Mouse (Mus musculus) midbrain, embryonic 14.5 days (tissue): Measurements from ENCODE around the gene Fkbp8. TPM values are rescaled to one million over a fixed set of nuclear protein-coding genes. Genes with fewer than 3 reads are reported as not detected.
"Not testable (repeated sequence)": the region's sequence is repeated elsewhere in the genome, so short reads cannot be mapped to it uniquely, and the experiment has no call there.

Source experiments
- ATAC-seq: fragments of 200-750 bp; cut with Nextera tagmentation; 2 replicates; pipeline ENCODE4 v1.8.0; 2017; ENCODE audit warnings: moderate number of reproducible peaks, moderate library complexity; ENCODE audit not compliant: low FRiP score, low TSS enrichment
- DNase-seq: peaks from one replicate; pipeline ENCODE4 v3.0.0-alpha.2; 2015
- H3K27ac ChIP-seq: fragments of 300-500 bp; sonication (generic); replicated peaks from 2 replicates; pipeline ENCODE4 v1.5.1; 2014; ENCODE audit warnings: mild to moderate bottlenecking, low read depth, low read length, moderate library complexity
- H3K27me3 ChIP-seq: fragments of 300-500 bp; sonication (generic); 2 replicates; pipeline ENCODE4 v1.6.1; 2014; ENCODE audit warnings: low read length, control low read depth, mixed read lengths; ENCODE audit not compliant: control insufficient read depth, insufficient read depth
- H3K36me3 ChIP-seq: fragments of 300-500 bp; sonication (generic); 2 replicates; pipeline ENCODE4 v1.6.1; 2014; ENCODE audit warnings: low read length, control low read depth; ENCODE audit not compliant: control insufficient read depth, insufficient read depth
- H3K4me1 ChIP-seq: fragments of 300-500 bp; sonication (generic); 2 replicates; pipeline ENCODE4 v1.6.1; 2014; ENCODE audit warnings: mild to moderate bottlenecking, antibody characterized with exemption, low read length, control low read depth; ENCODE audit not compliant: control insufficient read depth, insufficient read depth
- H3K4me2 ChIP-seq: fragments of 300-500 bp; sonication (generic); 2 replicates; pipeline ENCODE4 v1.6.1; 2014; ENCODE audit warnings: mild to moderate bottlenecking, low read length, moderate library complexity
- H3K4me3 ChIP-seq: fragments of 300-500 bp; sonication (generic); replicated peaks from 2 replicates; pipeline ENCODE4 v1.5.1; 2014; ENCODE audit warnings: low read depth, low read length
- H3K9ac ChIP-seq: fragments of 300-500 bp; sonication (generic); replicated peaks from 2 replicates; pipeline ENCODE4 v1.6.1; 2014; ENCODE audit warnings: mild to moderate bottlenecking, low read length, moderate library complexity
- H3K9me3 ChIP-seq: fragments of 300-500 bp; sonication (generic); 2 replicates; pipeline ENCODE4 v1.6.1; 2016; ENCODE audit warnings: low read length, control low read depth, mixed read lengths; ENCODE audit not compliant: control insufficient read depth
- WGBS: fragments of 180-500 bp; shearing (Covaris S2); extraction: QIAGEN DNeasy Blood & Tissue Kit; methylation state at CpG from one replicate; pipeline ENCODE4 v1.1.7; 2014; 5-methylcytosine and 5-hydroxymethylcytosine counted together
- polyA plus RNA-seq: library from polyadenylated mRNA; unstranded; fragments of >200 nt; fragmentation: Nextera tagmentation; extraction: Ambion mirVana; gene quantifications from 2 replicates; pipeline ENCODE4 v1.2.1, GENCODE M21; 2014

Fkbp8 gene
- polyA plus RNA-seq, 1 experiment from 2014 or later = 328 TPM

- Histone ChIP-seq H3K4me3 (peak within 1 kb of the TSS; percentile 68), H3K27me3 (peaks cover 28% of the 10 kb centered on the region), H3K9me3 (no peaks in the 10 kb centered on the region), H3K27ac (peak within 1 kb of the TSS; percentile 90), H3K4me1 (peaks cover 24% of the 10 kb centered on the region), H3K4me2 (peak within 1 kb of the TSS; percentile 86), H3K9ac (peak within 1 kb of the TSS; percentile 87), H3K36me3 (peaks cover 26% of the 10 kb centered on the region)
- DNase-seq (peak; percentile 96), ATAC-seq (peak; percentile 85)
- 3% methylated on average over 40 of the region's 40 CpGs for WGBS
Observed at GRCm38 (mm10) chr8:70506328-70507026, 21.0 kb upstream of the Fkbp8 start, which contains the start of gene Rex1bd. Gene Rex1bd (minus strand): TSS chr8:70506752.

DNA sequence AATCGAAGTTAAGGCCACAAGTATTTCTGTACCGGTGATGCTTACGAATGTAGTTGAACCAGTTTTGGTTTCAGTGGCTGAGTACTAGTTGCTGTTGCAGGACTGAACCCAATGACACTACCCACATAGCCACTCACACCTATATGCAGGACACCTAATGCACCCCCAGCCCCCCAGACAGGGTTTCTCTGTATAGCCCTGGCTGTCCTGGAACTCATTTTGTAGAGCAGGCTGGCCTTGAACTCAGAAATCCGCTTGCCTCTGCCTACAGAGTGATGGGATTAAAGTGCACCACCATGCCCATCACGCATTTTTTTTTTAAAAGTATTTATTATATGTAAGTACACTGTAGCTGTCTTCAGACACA, 20.5 kb upstream of the Fkbp8 start:
- H3K27ac ChIP-seq = peak overlapping the region; percentile 90; the same call in 1 of the 2 replicates
- H3K4me3 ChIP-seq = no peak overlapping the region
- H3K9ac ChIP-seq = no peak overlapping the region
- H3K36me3 ChIP-seq = peaks cover 26% of the 10 kb centered on the region
- H3K4me2 ChIP-seq = 0 out of 2 replicates have a peak overlapping the region, but pooled peaks have one; percentile 86
- H3K9me3 ChIP-seq = no peaks in the 10 kb centered on the region
- DNase-seq (no peak), ATAC-seq (no peak)
- peaks cover 22% of the 10 kb centered on the region for H3K27me3 ChIP-seq
- 64% methylated on average over 5 of the region's 5 CpGs for WGBS
- peaks cover 24% of the 10 kb centered on the region for H3K4me1 ChIP-seq

DNA sequence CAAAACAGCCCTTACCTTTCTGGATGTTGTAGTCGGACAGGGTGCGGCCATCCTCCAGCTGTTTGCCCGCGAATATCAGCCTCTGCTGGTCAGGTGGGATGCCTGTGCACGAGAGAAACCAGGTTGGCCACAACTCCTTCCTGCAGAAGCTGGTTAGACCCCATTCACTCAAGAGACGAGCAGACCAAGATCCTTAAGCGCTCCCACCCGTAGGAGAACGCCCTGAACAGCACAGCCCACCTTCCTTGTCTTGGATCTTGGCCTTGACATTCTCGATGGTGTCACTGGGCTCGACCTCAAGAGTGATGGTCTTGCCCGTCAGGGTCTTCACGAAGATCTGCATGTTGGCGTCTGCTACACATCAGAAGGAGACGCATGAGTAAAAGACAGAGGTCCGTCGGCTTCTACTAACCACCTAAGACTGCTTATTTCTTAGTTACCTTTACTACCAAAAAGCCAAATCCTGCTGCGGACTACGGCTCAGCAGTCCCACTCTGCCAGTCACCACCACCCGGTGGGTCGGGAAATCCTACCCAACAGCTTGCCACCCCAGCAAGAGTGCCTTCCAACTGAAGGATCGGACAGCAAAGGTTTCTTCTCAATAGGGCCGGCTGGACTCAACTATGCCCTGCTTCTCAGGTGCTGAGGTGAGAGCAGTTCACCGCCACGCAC, 18.1 kb upstream of the Fkbp8 start:
- WGBS = 17% methylated on average over 25 of the region's 25 CpGs
- Histone ChIP-seq H3K4me3 (peak overlapping the region; percentile 96), H3K4me2 (peak overlapping the region; percentile 94), H3K27ac (no peak overlapping the region), H3K9ac (peak overlapping the region; percentile 93), H3K4me1 (peaks cover 24% of the 10 kb centered on the region), H3K27me3 (no peaks in the 10 kb centered on the region), H3K9me3 (no peaks in the 10 kb centered on the region), H3K36me3 (peaks cover 38% of the 10 kb centered on the region)
- ATAC-seq (no peak), DNase-seq (no peak)

GRCm38 (mm10) chr8:70510228-70510915, 17.2 kb upstream of the Fkbp8 start, which contains the start of gene Uba52:
Gene Uba52 (minus strand): TSS chr8:70510801.
- H3K27me3 ChIP-seq = no peaks in the 10 kb centered on the region
- peak within 1 kb of the TSS; percentile 93 for H3K9ac ChIP-seq
- DNase-seq = peak; percentile 100
- ATAC-seq = peak; percentile 88
- H3K4me2 ChIP-seq = peak within 1 kb of the TSS; percentile 94
- H3K4me3 ChIP-seq = peak within 1 kb of the TSS; percentile 96
- H3K27ac ChIP-seq = peak within 1 kb of the TSS; percentile 95
- WGBS = 2% methylated on average over 74 of the region's 74 CpGs
- peaks cover 21% of the 10 kb centered on the region for H3K4me1 ChIP-seq
- peaks cover 41% of the 10 kb centered on the region for H3K36me3 ChIP-seq
- no peaks in the 10 kb centered on the region for H3K9me3 ChIP-seq

- H3K27me3 ChIP-seq, H3K9me3 ChIP-seq, ATAC-seq, DNase-seq, H3K9ac ChIP-seq: not testable (repeated sequence)
- Histone ChIP-seq H3K4me1 (peaks cover 15% of the 10 kb centered on the region), H3K27ac (peak overlapping the region; percentile 95; the same call in 1 of the 2 replicates), H3K36me3 (peaks cover 46% of the 10 kb centered on the region), H3K4me2 (peak overlapping the region; percentile 94), H3K4me3 (peak overlapping the region; percentile 96)
- 91% methylated on average over 6 of the region's 6 CpGs for WGBS
Observed at GRCm38 (mm10) chr8:70511174-70511573, 16.4 kb upstream of the Fkbp8 start.

DNA sequence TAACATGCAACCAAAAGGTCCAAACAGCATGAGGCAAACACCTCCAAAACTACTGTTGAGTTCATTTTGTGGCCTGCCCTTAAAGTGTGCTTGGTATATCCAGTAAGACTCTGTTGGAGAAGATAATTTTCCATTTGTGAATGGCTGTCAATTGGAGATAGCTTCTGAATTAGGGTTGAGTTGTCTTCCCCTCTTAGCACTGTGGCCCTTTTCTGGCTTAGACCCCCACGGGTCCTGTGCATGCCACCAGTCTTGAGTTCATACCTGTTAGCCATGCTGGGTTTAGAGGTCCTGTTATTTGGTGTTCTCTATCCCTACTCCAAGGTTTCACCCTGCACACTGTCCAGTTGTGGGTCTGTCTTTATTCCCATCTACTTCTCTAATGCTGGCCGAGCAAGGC, 15.8 kb upstream of the Fkbp8 start:
- peaks cover 15% of the 10 kb centered on the region for H3K4me1 ChIP-seq
- DNase-seq (no peak), ATAC-seq (no peak)
- H3K4me2 ChIP-seq = no peak overlapping the region
- peaks cover 52% of the 10 kb centered on the region for H3K36me3 ChIP-seq
- H3K9me3 ChIP-seq = no peaks in the 10 kb centered on the region
- H3K4me3 ChIP-seq = no peak overlapping the region
- H3K9ac ChIP-seq = no peak overlapping the region
- H3K27ac ChIP-seq = no peak overlapping the region
- no peaks in the 10 kb centered on the region for H3K27me3 ChIP-seq
- WGBS = 100% methylated on average over 2 of the region's 2 CpGs

DNA sequence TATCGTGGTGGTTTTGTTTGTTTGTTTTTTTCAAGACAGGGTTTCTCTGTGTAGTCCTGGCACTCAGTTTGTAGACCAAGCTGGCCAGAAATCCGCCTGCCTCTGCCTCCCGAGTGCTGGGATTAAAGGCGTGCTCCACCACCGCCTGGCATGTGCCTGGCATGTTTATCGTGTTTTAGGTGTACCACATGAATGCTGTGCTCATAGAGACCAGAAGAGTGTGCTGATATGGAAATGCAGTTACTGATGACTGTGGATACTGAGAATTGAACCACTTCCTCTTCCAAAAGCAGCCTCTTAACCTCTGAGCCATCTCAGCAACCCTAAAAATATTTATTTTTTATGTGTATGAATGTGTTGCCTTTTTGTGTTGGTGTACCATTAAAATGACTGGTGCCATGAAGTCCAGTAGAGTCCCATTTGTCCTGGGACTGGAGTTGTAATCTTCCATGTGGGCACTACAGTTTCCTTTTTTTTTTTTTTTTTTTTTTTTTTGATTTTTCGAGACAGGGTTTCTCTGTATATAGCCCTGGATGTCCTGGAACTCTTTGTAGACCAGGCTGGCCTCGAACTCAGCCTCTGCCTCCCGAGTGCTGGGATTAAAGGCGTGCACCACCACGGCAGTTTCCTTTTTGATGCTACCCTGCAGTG, 15.1 kb upstream of the Fkbp8 start:
- ATAC-seq = no peak
- 92% methylated on average over 11 of the region's 11 CpGs for WGBS
- H3K4me1 ChIP-seq = peaks cover 15% of the 10 kb centered on the region
- H3K36me3 ChIP-seq = peaks cover 47% of the 10 kb centered on the region
- no peak overlapping the region for H3K4me3 ChIP-seq
- H3K9ac ChIP-seq = no peak overlapping the region
- no peak for DNase-seq
- H3K27ac ChIP-seq = no peak overlapping the region
- H3K27me3 ChIP-seq = no peaks in the 10 kb centered on the region
- H3K4me2 ChIP-seq = no peak overlapping the region
- no peaks in the 10 kb centered on the region for H3K9me3 ChIP-seq

DNA sequence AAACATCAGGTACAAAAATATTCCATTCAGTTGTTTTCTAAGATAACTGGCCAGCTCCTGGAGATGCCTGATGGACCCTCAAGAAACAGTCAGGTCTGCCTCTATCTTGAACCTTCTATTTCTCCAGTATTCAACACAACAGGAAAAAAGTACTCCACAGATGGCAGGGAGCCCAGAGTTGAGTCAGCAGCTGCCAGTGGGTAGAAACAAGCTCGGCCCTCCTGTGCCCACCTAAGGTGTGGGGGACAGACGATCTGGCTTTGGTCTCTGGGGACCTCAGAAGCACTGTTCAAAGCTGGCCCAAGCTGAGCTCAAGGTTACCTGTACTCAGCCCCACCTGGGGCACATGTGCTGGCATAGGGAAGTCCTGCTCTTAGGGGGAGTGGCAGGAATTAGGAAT, 14.1 kb upstream of the Fkbp8 start:
- no peak overlapping the region for H3K4me2 ChIP-seq
- DNase-seq (no peak), ATAC-seq (no peak)
- peaks cover 46% of the 10 kb centered on the region for H3K36me3 ChIP-seq
- no peaks in the 10 kb centered on the region for H3K27me3 ChIP-seq
- peaks cover 15% of the 10 kb centered on the region for H3K4me1 ChIP-seq
- no peak overlapping the region for H3K27ac ChIP-seq
- H3K4me3 ChIP-seq = no peak overlapping the region
- 92% methylated on average over 2 of the region's 2 CpGs for WGBS
- no peaks in the 10 kb centered on the region for H3K9me3 ChIP-seq
- H3K9ac ChIP-seq = no peak overlapping the region
